Mouse (Mus musculus) lung, postnatal 0 days (tissue): ENCODE measurements around the gene Nenf.

Source experiments
- CTCF ChIP-seq: IDR thresholded peaks from 2 replicates; pipeline ENCODE4 v1.5.1; 2016; ENCODE audit warnings: antibody characterized with exemption, mild to moderate bottlenecking
- EP300 ChIP-seq: IDR thresholded peaks from 2 replicates; pipeline ENCODE4 v1.6.1; 2016; ENCODE audit warnings: antibody characterized with exemption, mild to moderate bottlenecking, control low read depth

GRCm38 (mm10) chr1:191295784-191296183, 22.2 kb downstream of the Nenf start:
- TF ChIP-seq CTCF = no peak
- TF ChIP-seq EP300 = no peak
